In the genomic region with DNA sequence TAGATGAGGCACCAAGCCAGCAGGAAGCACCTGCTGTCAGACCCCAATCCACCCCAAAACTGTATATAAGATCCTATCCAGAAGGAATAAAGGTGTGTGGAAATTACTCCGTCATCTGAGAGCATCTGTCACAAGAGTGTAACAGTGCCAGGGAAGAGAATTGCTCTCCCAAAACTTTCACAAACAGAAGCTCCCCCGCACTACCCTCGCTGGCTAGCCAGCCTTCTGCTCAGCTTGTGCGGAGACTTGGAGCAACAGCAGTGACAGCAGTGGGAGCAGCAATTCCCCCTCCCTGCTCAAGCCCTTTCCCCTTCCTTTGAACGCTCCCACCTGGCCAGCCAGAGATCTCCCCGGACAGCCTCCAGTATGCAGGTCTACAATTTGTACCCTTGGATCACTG, we compare ENCODE assay signal across 25 mouse cellular contexts.
DNase-seq lines count a peak whose midpoint lies in the region; ATAC-seq lines count a peak whose summit lies in the region.
"Had no signal": no experiment of that assay in that cellular context is flagged by ENCODE, and none has a peak within 500 bp of the region (broad histone marks: within the 10 kb centered on the region; RNA-seq: fewer than 3 reads in every experiment).

No protein-coding gene starts in this region.

- 93% methylated on average over 6 of the region's 6 CpGs for WGBS in midbrain, embryonic 11.5 days
- 90% methylated on average over 6 of the region's 6 CpGs for WGBS in midbrain, embryonic 14.5 days

- no peaks in the 10 kb centered on the region for H3K27me3 ChIP-seq in midbrain, embryonic 11.5 days (ENCODE audit: control insufficient read depth, insufficient read depth, low read length)
- H3K27me3 ChIP-seq in midbrain, embryonic 14.5 days (ENCODE audit: control insufficient read depth, insufficient read depth, low read length), result no peaks in the 10 kb centered on the region
- H3K27me3 ChIP-seq: embryonic facial prominence, embryonic 15.5 days; heart, embryonic 12.5 days had no signal

- no peaks in the 10 kb centered on the region for H3K4me1 ChIP-seq in midbrain, embryonic 11.5 days (ENCODE audit: control insufficient read depth, insufficient read depth, low read length)
- no peaks in the 10 kb centered on the region for H3K4me1 ChIP-seq in midbrain, embryonic 14.5 days (ENCODE audit: control insufficient read depth, insufficient read depth, low read length)
- H3K4me1 ChIP-seq: embryonic facial prominence, embryonic 15.5 days; forebrain, embryonic 10.5 days; hindbrain, embryonic 10.5 days had no signal

- no peak overlapping the region for H3K4me3 ChIP-seq in midbrain, embryonic 11.5 days (ENCODE audit: low read depth, low read length)
- H3K4me3 ChIP-seq in midbrain, embryonic 14.5 days (replicated peaks; ENCODE audit: low read depth, low read length), result no peak overlapping the region
- H3K4me3 ChIP-seq: embryonic facial prominence, embryonic 15.5 days; erythroblast, embryonic 14.5 days; forebrain, embryonic 10.5 days; heart, adult 2 months; heart, embryonic 12.5 days; hindbrain, embryonic 10.5 days had no signal

- peak; percentile 83 for ATAC-seq in frontal cortex, adult (ENCODE audit: low TSS enrichment)
- no peak for ATAC-seq in midbrain, embryonic 11.5 days (ENCODE audit: low FRiP score)
- ATAC-seq in midbrain, embryonic 14.5 days (ENCODE audit: low FRiP score, low TSS enrichment), result no peak
- ATAC-seq: CD4-positive, CD25-positive, alpha-beta regulatory T cell, adult 4 months; forebrain, embryonic 14.5 days had no signal

- no peak overlapping the region for H3K4me2 ChIP-seq in midbrain, embryonic 11.5 days
- H3K4me2 ChIP-seq in midbrain, embryonic 14.5 days (ENCODE audit: low read length), result no peak overlapping the region
- H3K4me2 ChIP-seq: embryonic facial prominence, embryonic 15.5 days; heart, embryonic 12.5 days had no signal

- H3K36me3 ChIP-seq in midbrain, embryonic 11.5 days (ENCODE audit: control insufficient read depth, insufficient read depth, low read length), result no peaks in the 10 kb centered on the region
- H3K36me3 ChIP-seq in midbrain, embryonic 14.5 days (ENCODE audit: control insufficient read depth, insufficient read depth, low read length), result no peaks in the 10 kb centered on the region
- H3K36me3 ChIP-seq: embryonic facial prominence, embryonic 15.5 days; forebrain, embryonic 10.5 days; G1E; heart, embryonic 12.5 days; hindbrain, embryonic 10.5 days had no signal

- H3K27ac ChIP-seq in midbrain, embryonic 11.5 days (ENCODE audit: low read depth, low read length), result no peak overlapping the region
- no peak overlapping the region for H3K27ac ChIP-seq in midbrain, embryonic 14.5 days (replicated peaks; ENCODE audit: low read depth, low read length)
- H3K27ac ChIP-seq: embryonic facial prominence, embryonic 15.5 days; forebrain, embryonic 10.5 days; heart, adult 2 months; hindbrain, embryonic 10.5 days had no signal

- DNase-seq in frontal cortex, postnatal 25 days (ENCODE audit: low spot score in 2 of 2), result no peak
- DNase-seq in midbrain, embryonic 11.5 days (ENCODE audit: low spot score, missing footprints), result peak; percentile 68
- DNase-seq in midbrain, embryonic 14.5 days, result no peak
- DNase-seq in layer of hippocampus, postnatal 36 days, result peak; percentile 23 to 37
- DNase-seq in telencephalon, adult 2 months (ENCODE audit: low read depth, low spot score), result peak; percentile 15
- no peak for DNase-seq in gastrocnemius, postnatal 4 days (ENCODE audit: low spot score in 2 of 2)
- no peak for DNase-seq in kidney, postnatal 10 days
- DNase-seq: adrenal gland, adult 8-10 months; adrenal gland, postnatal 36 days; B cell, adult 2 months; cerebellum, adult 11 months; cerebellum, adult 8-10 months; cerebellum, postnatal 14 days; embryo, embryonic 11 days; gastrocnemius, postnatal 10 days; heart, adult 2 months had no signal

- H3K9ac ChIP-seq in midbrain, embryonic 11.5 days (ENCODE audit: low read length), result no peak overlapping the region
- no peak overlapping the region for H3K9ac ChIP-seq in midbrain, embryonic 14.5 days (replicated peaks; ENCODE audit: low read length)
- H3K9ac ChIP-seq: embryonic facial prominence, embryonic 15.5 days; heart, embryonic 12.5 days had no signal

- H3K9me3 ChIP-seq in midbrain, embryonic 11.5 days (ENCODE audit: control insufficient read depth, low read length), result no peaks in the 10 kb centered on the region
- H3K9me3 ChIP-seq in midbrain, embryonic 14.5 days (ENCODE audit: control insufficient read depth, low read length), result no peaks in the 10 kb centered on the region
- H3K9me3 ChIP-seq: embryonic facial prominence, embryonic 15.5 days; forebrain, embryonic 10.5 days; G1E; heart, embryonic 12.5 days; hindbrain, embryonic 10.5 days had no signal

Comparison
In these comparisons a context has a peak if more than half of its experiments do, and no peak if none do; other contexts are left out.
1. DNase-seq: peak in midbrain, embryonic 11.5 days (single experiment), layer of hippocampus, postnatal 36 days (2 of 2) and telencephalon, adult 2 months (single experiment); none in frontal cortex, postnatal 25 days (0 of 2), midbrain, embryonic 14.5 days (single experiment), gastrocnemius, postnatal 4 days (0 of 2) and kidney, postnatal 10 days (single experiment).